Mouse (Mus musculus): ENCODE measurements at regions not wholly inside any gene's neighbourhood (a gene's known extent, or its start where the extent isn't known, plus 50 kb on each side); places are given as distances from the start of the nearest gene placed in this dataset.

- Histone ChIP-seq H3K4me1 (replicated peaks; ENCODE audit: insufficient read depth, low read length) (no peaks in the 10 kb centered on the region), H3K9ac (ENCODE audit: low read depth, low read length) (no peak overlapping the region), H3K27me3 (ENCODE audit: insufficient read depth, low read length) (no peaks in the 10 kb centered on the region), H3K4me3 (replicated peaks; ENCODE audit: low read depth, low read length) (no peak overlapping the region), H3K36me3 (ENCODE audit: insufficient read depth, low read length) (no peaks in the 10 kb centered on the region), H3K4me2 (ENCODE audit: low read length) (no peak overlapping the region), H3K9me3 (replicated peaks; ENCODE audit: low read length) (no peaks in the 10 kb centered on the region), H3K27ac (no peak overlapping the region)
- WGBS, result 82% methylated on average over 3 of the region's 3 CpGs
- ATAC-seq (replicated peaks; ENCODE audit: low FRiP score, low read depth), result no peak
- no peak for TF ChIP-seq CTCF (IDR thresholded peaks at IDR 0.05; ENCODE audit: low read depth)
- DNase-seq (ENCODE audit: low spot score), result no peak
Measured at GRCm38 (mm10) chr6:102977122-102977521, 404.2 kb upstream of the Cntn3 start.

- no peaks in the 10 kb centered on the region for H3K9me3 ChIP-seq (replicated peaks; ENCODE audit: low read length)
- ATAC-seq (replicated peaks; ENCODE audit: low FRiP score, low read depth) (no peak), DNase-seq (ENCODE audit: low spot score) (no peak)
- H3K4me2 ChIP-seq (ENCODE audit: low read length), result no peak overlapping the region
- WGBS, result 50% methylated on average over 2 of the region's 2 CpGs
- TF ChIP-seq CTCF (IDR thresholded peaks at IDR 0.05; ENCODE audit: low read depth), result no peak
- no peak overlapping the region for H3K4me3 ChIP-seq (replicated peaks; ENCODE audit: low read depth, low read length)
- no peak overlapping the region for H3K9ac ChIP-seq (ENCODE audit: low read depth, low read length)
- H3K36me3 ChIP-seq (ENCODE audit: insufficient read depth, low read length), result no peaks in the 10 kb centered on the region
- no peak overlapping the region for H3K27ac ChIP-seq
- no peaks in the 10 kb centered on the region for H3K27me3 ChIP-seq (ENCODE audit: insufficient read depth, low read length)
- no peaks in the 10 kb centered on the region for H3K4me1 ChIP-seq (replicated peaks; ENCODE audit: insufficient read depth, low read length)
Measured at GRCm38 (mm10) chr6:103023326-103023725, 450.4 kb upstream of the Cntn3 start.

GRCm38 (mm10) chr6:103024006-103024405, 451.1 kb upstream of the Cntn3 start:
- Histone ChIP-seq H3K36me3 (ENCODE audit: insufficient read depth, low read length) (no peaks in the 10 kb centered on the region), H3K27ac (no peak overlapping the region), H3K4me1 (replicated peaks; ENCODE audit: insufficient read depth, low read length) (no peaks in the 10 kb centered on the region), H3K4me3 (replicated peaks; ENCODE audit: low read depth, low read length) (no peak overlapping the region), H3K9me3 (replicated peaks; ENCODE audit: low read length) (no peaks in the 10 kb centered on the region), H3K27me3 (ENCODE audit: insufficient read depth, low read length) (no peaks in the 10 kb centered on the region), H3K9ac (ENCODE audit: low read depth, low read length) (no peak overlapping the region), H3K4me2 (ENCODE audit: low read length) (no peak overlapping the region)
- no peak for TF ChIP-seq CTCF (IDR thresholded peaks at IDR 0.05; ENCODE audit: low read depth)
- ATAC-seq (replicated peaks; ENCODE audit: low FRiP score, low read depth) (no peak), DNase-seq (ENCODE audit: low spot score) (no peak)
- 64% methylated on average over 2 of the region's 2 CpGs for WGBS

GRCm38 (mm10) chr6:103028150-103028549, 455.2 kb upstream of the Cntn3 start:
- no peaks in the 10 kb centered on the region for H3K36me3 ChIP-seq (ENCODE audit: insufficient read depth, low read length)
- DNase-seq (ENCODE audit: low spot score) (no peak), ATAC-seq (replicated peaks; ENCODE audit: low FRiP score, low read depth) (no peak)
- no peaks in the 10 kb centered on the region for H3K27me3 ChIP-seq (ENCODE audit: insufficient read depth, low read length)
- H3K4me2 ChIP-seq (ENCODE audit: low read length), result no peak overlapping the region
- H3K9ac ChIP-seq (ENCODE audit: low read depth, low read length), result no peak overlapping the region
- TF ChIP-seq CTCF (IDR thresholded peaks at IDR 0.05; ENCODE audit: low read depth), result no peak
- H3K4me3 ChIP-seq (replicated peaks; ENCODE audit: low read depth, low read length), result no peak overlapping the region
- no peaks in the 10 kb centered on the region for H3K9me3 ChIP-seq (replicated peaks; ENCODE audit: low read length)
- 58% methylated on average over 1 of the region's 1 CpGs for WGBS
- H3K27ac ChIP-seq, result no peak overlapping the region
- H3K4me1 ChIP-seq (replicated peaks; ENCODE audit: insufficient read depth, low read length), result no peaks in the 10 kb centered on the region

- ATAC-seq (replicated peaks; ENCODE audit: low FRiP score, low read depth) (no peak), DNase-seq (ENCODE audit: low spot score) (no peak)
- 63% methylated on average over 3 of the region's 4 CpGs for WGBS
- H3K4me1 ChIP-seq (replicated peaks; ENCODE audit: insufficient read depth, low read length), result no peaks in the 10 kb centered on the region
- H3K4me3 ChIP-seq (replicated peaks; ENCODE audit: low read depth, low read length), result no peak overlapping the region
- no peak overlapping the region for H3K9ac ChIP-seq (ENCODE audit: low read depth, low read length)
- H3K36me3 ChIP-seq (ENCODE audit: insufficient read depth, low read length), result no peaks in the 10 kb centered on the region
- no peak for TF ChIP-seq CTCF (IDR thresholded peaks at IDR 0.05; ENCODE audit: low read depth)
- no peak overlapping the region for H3K27ac ChIP-seq
- no peak overlapping the region for H3K4me2 ChIP-seq (ENCODE audit: low read length)
- no peaks in the 10 kb centered on the region for H3K9me3 ChIP-seq (replicated peaks; ENCODE audit: low read length)
- no peaks in the 10 kb centered on the region for H3K27me3 ChIP-seq (ENCODE audit: insufficient read depth, low read length)
Measured at GRCm38 (mm10) chr6:103033418-103033817, 460.5 kb upstream of the Cntn3 start.

- Histone ChIP-seq H3K4me1 (replicated peaks; ENCODE audit: insufficient read depth, low read length) (no peaks in the 10 kb centered on the region), H3K4me2 (ENCODE audit: low read length) (no peak overlapping the region), H3K9ac (ENCODE audit: low read depth, low read length) (no peak overlapping the region), H3K27me3 (ENCODE audit: insufficient read depth, low read length) (no peaks in the 10 kb centered on the region), H3K27ac (no peak overlapping the region), H3K36me3 (ENCODE audit: insufficient read depth, low read length) (no peaks in the 10 kb centered on the region), H3K4me3 (replicated peaks; ENCODE audit: low read depth, low read length) (no peak overlapping the region), H3K9me3 (replicated peaks; ENCODE audit: low read length) (no peaks in the 10 kb centered on the region)
- DNase-seq (ENCODE audit: low spot score) (no peak), ATAC-seq (replicated peaks; ENCODE audit: low FRiP score, low read depth) (no peak)
- WGBS, result 47% methylated on average over 7 of the region's 7 CpGs
- no peak for TF ChIP-seq CTCF (IDR thresholded peaks at IDR 0.05; ENCODE audit: low read depth)
Measured at GRCm38 (mm10) chr6:103033919-103034318, 461.0 kb upstream of the Cntn3 start.

- WGBS, result 81% methylated on average over 5 of the region's 5 CpGs
- H3K27me3 ChIP-seq (ENCODE audit: insufficient read depth, low read length), result no peaks in the 10 kb centered on the region
- no peak for ATAC-seq (replicated peaks; ENCODE audit: low FRiP score, low read depth)
- H3K4me3 ChIP-seq (replicated peaks; ENCODE audit: low read depth, low read length), result no peak overlapping the region
- H3K27ac ChIP-seq, result no peak overlapping the region
- TF ChIP-seq CTCF (IDR thresholded peaks at IDR 0.05; ENCODE audit: low read depth), result no peak
- DNase-seq (ENCODE audit: low spot score), result no peak
- no peak overlapping the region for H3K9ac ChIP-seq (ENCODE audit: low read depth, low read length)
- no peaks in the 10 kb centered on the region for H3K9me3 ChIP-seq (replicated peaks; ENCODE audit: low read length)
- no peak overlapping the region for H3K4me2 ChIP-seq (ENCODE audit: low read length)
- H3K36me3 ChIP-seq (ENCODE audit: insufficient read depth, low read length), result no peaks in the 10 kb centered on the region
- no peaks in the 10 kb centered on the region for H3K4me1 ChIP-seq (replicated peaks; ENCODE audit: insufficient read depth, low read length)
Measured at GRCm38 (mm10) chr6:103060591-103060990, 449.8 kb upstream of the Chl1 start.
